Mouse (Mus musculus) G1E (cell line): ENCODE data around the gene Spata2.

ENCODE experiments used
- CTCF ChIP-seq: IDR thresholded peaks from 2 replicates; pipeline ENCODE4 v1.5.1; 2012; ENCODE audit warnings: low read depth, low read length, inconsistent platforms, mixed read lengths
- GATA2 ChIP-seq: IDR thresholded peaks from 2 replicates; pipeline ENCODE4 v1.6.1; 2012; ENCODE audit warnings: low read depth, low read length, inconsistent platforms, borderline replicate concordance

GRCm38 (mm10) chr2:167506546-167507260, 14.0 kb upstream of the Spata2 start:
- TF ChIP-seq GATA2 (no peak), CTCF (no peak)
